Mouse (Mus musculus): Measurements from ENCODE around the gene Ctnna3.

Gene Ctnna3

DNA sequence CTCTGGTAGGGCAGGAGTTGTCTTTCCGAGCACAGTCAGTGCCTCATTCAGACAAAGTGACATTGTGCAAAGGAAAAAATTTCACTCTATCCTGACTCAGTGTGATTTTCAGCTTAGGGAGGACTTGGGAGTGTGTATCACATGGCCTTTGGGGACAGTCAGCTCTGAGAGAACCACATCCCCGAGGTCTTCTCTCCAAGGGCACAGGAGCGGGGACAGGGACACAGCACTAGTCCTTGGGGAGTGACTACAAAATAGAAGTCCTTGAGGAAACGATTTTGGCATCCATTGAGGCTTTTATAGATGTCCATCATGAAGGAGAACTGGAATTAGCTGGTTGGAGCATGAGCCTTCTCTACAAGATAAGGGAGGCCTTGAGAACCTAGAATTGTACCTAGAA is 259.8 kb downstream of the Ctnna3 start:
- DNase-seq (ENCODE audit: low spot score in 2 of 2): no peak

DNA sequence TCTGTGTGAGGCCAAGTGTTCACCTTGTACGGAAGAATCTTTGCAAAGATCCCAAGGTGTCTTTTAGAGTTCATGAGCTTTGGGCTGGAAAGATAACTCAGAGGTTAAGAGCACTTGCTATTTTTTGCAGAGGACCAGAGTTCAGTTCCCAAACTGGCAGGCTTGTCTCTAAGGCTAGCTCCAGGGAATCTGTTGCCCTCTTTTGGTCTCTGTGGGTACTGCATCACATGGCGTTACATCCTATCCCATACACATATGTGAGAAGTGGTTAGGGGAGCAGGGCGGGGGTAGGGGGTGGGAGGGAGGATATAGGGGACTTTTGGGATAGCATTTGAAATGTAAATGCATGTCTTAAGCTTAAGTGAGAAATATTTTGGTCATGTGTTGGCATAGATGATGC is 262.1 kb downstream of the Ctnna3 start:
- DNase-seq (ENCODE audit: low spot score in 2 of 2): no peak

DNA sequence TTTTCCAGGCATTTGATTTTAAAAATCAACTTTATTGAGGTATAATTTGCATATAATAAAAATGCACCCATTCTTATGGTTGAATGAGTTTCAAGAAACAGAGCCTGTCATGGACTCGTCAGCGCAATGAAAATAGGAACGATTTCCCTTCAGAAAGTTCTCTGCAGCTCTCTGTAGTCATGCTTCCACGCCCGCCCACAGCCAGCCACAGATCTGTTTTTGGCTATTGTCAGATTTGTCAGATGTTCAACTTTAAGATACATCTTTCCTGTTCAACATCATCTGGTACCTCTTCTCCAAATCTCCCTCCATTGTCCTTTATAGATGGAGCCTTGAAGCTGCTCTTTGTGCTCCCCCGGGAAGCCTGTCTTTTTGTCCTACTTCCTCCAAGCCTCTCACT is 280.3 kb downstream of the Ctnna3 start:
- no peak for DNase-seq (ENCODE audit: low spot score in 2 of 2)

DNA sequence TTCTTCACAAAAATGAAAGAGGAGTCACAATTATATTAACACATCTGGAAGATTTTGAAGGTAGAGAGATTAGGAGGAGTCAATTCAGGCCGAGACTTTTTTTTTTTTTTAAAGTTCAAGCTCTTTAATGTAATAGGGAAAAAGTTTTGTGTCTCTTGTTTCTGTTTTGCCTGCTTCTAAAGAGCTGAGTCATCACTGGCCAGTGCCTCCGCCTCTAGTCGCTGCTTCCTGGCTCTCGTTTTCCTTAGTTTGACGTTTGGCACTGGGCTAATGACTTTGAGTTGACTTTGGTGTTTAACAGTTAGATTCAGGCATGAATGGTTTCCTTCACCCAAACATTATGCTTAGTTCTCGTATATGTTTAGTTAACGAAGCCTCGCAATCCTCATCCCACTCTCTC is 282.6 kb downstream of the Ctnna3 start:
- no peak for DNase-seq (ENCODE audit: low spot score in 2 of 2)

DNA sequence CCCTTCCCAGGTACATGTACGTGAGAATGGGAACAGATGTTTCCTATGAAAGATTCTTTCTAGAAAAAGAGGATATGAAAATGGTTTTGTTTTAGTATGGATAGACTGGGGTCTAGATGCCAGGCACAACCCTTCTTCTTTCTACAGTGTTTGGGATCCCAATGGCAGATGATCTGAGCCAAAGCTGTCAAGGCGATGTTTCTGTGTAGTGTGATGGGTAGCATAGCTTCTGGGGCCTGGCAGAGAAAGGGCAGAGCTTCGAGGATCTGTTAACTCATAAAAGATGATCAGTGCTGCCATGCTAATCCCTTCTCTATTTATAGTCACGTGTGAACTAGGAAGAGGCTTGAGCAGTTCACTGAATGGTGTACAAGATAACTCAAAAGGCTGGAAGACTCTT is 284.3 kb downstream of the Ctnna3 start:
- no peak for DNase-seq (ENCODE audit: low spot score in 2 of 2)

DNA sequence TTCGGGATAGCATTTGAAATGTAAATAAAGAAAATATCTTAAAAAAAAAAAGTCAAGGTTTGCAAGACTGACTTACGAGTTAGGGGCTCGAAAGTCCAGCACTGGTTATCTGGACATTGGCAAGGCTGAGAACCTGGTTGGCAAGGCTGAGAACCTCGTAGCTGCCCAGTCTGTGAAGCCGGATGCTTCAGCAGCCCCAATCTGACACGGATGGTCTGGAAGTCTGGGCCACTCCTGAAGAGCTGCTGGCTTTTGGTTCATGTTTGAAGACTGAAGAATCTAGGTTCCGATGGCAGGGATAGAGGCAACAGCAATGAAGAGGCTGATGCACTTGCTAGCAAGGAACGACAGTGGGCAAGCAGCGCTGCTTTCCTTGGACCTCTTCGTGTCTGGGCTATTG is 339.0 kb downstream of the Ctnna3 start:
- no peak for DNase-seq (ENCODE audit: low spot score in 2 of 2)

DNA sequence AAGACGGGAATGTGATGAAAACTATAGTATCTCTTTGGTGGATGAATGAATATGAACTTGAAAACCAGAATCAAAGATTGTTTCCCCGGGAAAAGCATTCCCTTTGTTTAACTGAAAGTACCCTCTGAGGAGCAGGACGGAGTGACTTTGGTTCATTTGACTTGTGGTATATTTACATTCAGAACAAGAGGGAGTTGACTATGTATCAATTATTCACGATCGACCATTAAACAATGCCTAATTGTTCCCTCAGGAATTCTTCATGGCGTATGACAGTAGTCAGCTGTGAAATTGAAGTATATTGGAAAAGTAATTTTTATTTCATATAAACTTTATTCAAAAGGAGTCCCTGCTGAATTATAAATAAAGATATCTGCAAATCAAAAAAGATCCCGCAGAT is 341.8 kb downstream of the Ctnna3 start:
- DNase-seq (ENCODE audit: low spot score in 2 of 2): no peak

DNA sequence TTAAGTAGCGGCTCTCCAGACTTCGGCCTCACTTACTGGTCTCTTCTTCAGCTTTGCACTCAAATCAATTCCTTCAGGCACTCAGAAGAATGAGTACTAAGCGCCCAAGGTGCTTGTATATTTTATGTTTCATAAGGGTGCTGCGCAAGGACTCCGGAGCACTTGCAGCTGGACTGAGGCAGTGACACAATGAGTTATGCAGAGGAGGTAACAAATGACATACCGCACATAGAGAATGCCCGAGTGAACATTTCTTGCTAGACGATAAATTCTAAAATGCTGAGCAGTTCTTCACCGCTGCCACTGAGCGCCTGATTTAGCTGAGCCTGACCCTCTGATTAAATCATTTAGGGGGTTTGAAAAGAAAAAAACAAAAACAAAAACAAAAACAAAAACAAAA is 342.2 kb downstream of the Ctnna3 start:
- DNase-seq (ENCODE audit: low spot score in 2 of 2): no peak

DNA sequence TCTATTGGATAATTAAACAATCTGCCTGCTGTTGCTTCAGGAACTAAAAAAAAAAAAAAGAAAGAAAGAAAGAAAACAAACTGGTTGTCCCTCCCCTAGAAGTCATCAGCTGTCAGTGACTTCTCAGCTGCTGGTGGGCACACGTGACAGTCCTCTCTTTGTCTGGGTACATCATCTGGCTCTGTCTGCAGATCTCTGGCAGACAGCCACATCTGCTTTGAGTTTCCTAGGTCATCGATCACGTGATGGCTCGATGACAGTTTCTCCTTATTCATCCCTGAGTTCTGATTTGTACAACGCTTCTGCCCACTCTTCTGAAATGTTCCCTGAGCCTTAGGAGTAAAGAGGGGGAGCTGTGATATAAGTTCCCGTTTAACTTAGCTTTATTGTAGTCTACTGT is 352.1 kb downstream of the Ctnna3 start:
- DNase-seq (ENCODE audit: low spot score in 2 of 2): no peak

DNA sequence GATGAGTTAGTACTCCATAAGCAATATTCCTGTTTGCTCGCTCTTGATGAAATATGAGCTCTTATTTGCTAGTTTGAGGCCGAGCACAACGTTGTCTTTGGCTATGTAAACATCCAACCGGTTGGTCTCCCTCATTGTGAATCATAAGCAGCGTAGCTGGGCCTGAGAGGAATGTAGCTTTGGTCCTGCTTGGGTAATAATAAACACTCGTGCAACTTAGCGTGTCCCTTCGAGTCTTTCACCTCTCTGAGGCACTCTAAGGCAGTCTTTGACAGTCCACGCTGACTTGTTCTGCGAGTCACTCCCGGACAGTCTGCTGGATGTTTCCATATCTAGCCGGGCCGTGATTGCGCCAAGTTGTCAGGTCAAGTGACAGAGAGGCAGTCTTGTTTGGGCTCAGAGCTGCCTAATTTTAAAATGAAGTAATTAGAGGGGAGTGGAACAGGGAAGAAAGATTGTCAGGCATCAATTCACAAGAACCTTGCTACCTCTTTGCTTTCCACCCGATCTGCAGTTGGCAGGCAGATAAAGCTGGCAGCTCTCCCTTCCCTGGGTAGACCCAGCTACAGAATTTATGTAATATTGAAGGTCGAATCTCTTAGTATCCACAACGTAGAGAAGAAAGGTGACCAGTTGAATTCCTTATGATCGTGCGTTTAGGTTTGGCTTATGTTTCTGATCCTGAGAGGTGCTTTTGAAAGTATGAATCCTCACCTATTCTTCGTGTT is 355.1 kb downstream of the Ctnna3 start:
- DNase-seq (ENCODE audit: low spot score in 2 of 2): no peak

DNA sequence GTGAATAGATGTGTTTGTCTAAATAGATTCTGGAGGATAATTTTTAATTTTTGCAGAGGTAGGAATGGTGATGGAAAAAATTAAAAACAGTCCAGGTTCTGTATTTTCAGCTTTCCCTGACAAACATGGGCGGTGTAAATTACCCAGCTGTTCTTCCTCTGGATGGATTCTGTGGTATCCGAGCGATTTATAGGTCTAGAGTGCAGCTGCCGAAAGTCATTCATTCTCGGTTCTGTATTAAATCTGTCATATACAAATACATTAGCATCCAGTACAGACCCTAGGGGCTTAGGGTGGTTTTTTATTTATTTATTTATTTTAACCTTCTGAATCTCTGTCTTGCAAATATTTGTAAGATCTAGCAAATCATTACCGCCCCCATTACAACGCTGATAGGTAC is 356.5 kb downstream of the Ctnna3 start:
- no peak for DNase-seq (ENCODE audit: low spot score in 2 of 2)

DNA sequence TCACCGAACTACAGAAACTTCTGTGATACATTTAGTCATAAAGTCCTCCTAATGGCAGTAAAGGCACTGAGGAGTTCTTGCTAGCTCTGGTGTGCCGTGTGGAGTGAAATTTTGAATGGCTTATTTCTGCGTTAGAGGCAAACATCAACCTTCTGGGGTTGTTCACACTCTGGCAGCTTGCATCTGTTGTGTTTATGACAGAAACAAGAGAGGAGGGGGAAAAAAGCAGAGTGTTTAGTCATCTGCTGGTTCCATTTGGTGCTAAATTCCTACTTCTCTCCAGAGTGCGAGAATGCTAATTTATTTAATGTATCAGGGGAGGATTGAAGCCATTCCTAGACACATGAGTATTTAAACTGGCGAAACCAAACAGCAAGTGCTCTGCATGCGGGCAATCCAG is 374.0 kb downstream of the Ctnna3 start:
- DNase-seq (ENCODE audit: low spot score in 2 of 2): no peak

DNA sequence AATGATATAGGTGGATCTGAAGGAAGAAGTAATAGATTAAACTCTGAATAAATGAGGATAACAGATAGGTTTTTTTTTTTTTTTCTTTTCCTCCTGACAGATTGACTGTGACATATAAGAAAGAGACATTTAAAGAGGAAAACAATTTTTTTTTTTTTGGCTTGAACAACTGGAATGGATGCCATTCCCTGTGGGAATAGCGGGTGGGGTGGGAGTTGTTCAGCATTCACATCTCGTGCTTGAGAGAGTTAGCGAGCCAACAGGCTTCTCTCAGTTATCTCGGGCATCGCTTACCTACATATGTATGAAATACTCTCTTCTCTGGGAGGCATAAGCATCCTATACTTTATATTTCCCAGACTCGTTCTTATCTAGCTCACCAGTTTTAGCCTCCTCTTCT is 375.7 kb downstream of the Ctnna3 start:
- DNase-seq (ENCODE audit: low spot score in 2 of 2): no peak

DNA sequence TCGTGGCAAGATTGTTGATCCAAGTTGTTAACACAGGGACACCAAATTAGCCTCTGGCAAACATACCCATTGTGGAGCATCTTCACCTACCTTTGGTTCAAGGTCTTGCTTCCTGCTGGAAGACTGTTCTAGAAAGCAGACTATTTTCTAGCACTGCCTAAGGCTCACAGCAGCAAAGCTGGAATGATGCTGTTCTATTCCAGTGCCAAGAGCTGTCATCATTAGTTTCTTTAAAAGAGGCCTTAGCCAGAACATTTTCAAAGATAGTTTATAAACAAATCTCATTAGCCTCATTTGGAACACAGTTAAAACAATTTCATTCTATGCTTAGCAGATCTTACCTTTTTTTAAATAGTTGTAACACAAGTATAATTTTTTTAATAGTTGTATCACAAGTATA is 376.4 kb downstream of the Ctnna3 start:
- no peak for DNase-seq (ENCODE audit: low spot score in 2 of 2)

DNA sequence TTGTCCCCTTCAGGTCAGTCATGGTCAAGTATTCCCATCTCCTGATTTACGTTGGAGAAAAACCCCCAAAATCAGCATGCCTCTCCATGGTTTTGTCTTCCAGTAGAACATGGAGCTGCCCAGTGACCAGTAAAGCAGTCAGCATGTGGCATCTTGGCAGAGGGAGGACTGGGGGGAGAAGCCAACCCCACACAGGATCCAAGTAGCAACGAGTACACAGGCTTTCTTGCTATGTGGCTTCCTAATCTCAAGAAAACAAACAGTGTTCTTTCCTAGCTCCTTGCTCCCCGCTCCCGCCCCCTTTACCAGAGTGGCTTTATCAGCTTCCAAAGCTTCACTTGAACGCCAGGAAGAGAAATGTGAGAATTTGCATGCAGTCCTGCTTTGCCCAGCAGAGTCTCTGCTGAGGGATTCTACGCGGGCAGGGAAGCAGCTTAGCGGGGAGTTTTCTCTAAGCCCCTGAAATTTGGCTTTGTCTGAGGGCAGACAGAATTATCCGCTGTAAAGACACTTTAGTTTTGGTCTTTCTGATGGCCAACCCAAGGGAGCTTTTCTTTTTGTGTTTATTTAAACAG is 380.2 kb downstream of the Ctnna3 start:
- no peak for DNase-seq (ENCODE audit: low spot score in 2 of 2)

DNA sequence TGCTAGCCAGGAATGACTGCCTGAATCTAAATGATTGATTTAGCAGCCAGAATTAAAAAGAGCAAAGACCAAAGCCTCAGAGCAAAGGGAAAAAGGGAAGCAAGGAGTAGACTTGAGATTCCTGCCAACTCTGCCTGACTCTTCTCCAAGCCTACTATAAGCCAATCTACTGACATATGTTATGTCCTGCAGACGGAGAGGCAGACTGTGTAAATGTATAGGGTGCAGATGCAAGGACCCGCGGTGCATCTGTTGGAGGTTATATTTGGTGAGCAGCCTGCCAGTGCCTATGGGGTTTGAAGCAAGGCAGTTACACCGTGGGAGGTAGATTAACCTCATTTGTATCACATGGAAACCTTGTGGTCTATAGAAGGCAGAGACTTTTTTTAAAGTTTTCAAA is 409.1 kb downstream of the Ctnna3 start:
- no peak for DNase-seq (ENCODE audit: low spot score in 2 of 2)

DNA sequence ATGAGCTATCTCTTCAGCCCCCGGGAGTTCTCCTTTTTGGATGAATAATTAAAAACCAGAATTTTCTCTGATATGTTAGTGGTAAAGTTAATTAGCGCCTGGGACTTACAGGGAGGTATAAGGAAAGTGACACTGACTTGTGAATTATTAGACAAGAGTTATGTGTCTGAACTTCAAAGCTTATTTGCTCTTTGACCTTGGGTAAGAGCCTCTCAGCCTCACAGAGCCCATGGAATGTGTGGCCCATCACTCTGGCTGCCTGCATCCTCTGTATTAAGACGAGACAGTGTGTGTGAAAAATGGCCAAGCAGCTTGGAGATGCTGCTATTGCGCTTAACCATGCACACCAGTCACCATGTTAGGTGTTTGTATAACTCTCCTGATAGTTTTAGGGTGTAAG is 422.0 kb downstream of the Ctnna3 start:
- DNase-seq (ENCODE audit: low spot score in 2 of 2): no peak

DNA sequence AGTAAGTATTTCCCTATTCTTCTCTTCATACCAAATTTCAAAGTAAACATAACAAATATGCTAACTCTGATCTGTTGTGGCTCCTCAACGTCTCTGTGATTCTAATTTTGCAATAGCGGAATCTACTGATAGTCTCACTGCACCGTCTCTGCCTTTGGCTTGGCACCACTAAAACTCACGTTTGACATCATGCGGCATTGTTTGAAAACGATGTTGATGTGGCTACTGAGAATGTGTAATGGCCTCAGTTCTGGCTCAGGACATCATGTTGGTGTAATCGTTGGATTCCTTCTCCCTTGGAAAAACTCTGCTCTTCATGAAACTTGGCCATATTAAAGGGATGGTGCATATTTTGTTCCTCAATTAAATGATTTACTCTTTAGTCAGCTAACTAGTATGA is 439.2 kb downstream of the Ctnna3 start:
- no peak for DNase-seq (ENCODE audit: low spot score in 2 of 2)

DNA sequence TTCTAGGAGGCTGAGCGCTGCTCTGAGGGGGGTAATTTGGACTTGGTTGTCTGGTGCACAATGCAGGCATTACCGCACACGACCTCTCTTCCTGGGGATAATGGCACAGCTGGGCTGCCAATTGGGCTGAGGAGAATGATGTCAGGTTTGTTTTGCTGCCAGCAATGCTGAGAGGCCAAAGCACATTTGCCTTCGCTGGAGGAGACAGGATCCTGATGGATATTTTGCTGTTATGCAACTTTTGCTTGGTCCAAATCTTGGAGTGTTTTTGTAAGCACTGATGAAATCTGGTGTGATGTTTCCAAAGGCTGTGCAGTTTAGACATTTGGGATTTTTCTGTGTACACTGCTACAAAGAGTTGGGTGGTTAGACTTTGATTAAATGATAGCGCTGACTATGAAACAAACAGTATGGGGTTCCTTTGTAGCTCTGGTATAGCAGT is 450.6 kb downstream of the Ctnna3 start:
- DNase-seq (ENCODE audit: low spot score in 2 of 2): no peak

DNA sequence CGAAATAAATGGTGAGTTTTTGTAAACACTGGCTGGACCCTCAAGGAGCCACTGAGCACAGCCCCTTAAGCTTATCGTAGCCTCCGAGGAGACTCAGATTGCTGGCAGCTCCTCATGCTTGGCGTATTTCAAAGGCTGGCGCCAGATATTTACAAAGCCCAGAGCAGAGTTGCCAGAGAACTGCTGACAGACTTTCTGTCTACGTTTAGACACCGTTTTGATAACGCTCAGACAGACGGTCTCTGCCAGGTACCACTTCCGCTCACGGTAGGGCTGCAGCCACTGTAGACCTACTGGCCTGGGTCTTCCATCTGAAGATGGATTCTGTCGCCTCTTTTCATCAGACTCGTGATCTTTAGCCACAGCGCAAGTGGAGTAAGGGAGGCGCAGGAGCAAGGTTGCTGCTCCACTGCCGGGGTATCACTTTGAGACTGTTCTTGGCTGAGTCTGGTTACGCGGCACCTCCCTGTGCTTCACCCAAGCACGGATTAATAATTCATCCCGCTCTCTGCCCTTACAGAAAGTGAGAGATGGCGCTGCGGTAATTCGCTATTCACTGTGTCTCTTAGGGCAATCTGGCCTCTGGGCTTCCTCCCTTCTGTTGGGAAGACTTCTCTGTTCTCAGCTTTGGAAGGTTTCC is 456.7 kb downstream of the Ctnna3 start:
- DNase-seq (ENCODE audit: low spot score in 2 of 2): no peak

DNA sequence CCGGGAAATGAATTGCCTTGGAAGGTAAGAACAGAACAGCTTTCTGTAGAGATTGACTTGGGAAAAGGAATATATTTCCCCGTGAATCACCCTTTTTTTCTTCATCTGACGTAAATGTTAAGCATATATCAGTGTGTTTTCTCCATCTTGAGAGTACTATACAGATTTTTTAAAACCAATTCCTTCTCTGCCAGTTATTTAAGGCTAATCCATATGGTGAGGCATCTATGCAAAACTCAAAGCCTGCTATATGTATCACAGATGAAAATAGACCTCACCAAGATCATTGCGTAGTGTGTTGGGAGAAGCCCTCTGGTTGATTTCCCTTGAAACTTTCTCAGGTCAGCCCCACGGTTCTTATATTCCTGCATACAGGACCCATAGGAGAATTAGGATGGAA is 464.7 kb downstream of the Ctnna3 start:
- no peak for DNase-seq (ENCODE audit: low spot score in 2 of 2)

DNA sequence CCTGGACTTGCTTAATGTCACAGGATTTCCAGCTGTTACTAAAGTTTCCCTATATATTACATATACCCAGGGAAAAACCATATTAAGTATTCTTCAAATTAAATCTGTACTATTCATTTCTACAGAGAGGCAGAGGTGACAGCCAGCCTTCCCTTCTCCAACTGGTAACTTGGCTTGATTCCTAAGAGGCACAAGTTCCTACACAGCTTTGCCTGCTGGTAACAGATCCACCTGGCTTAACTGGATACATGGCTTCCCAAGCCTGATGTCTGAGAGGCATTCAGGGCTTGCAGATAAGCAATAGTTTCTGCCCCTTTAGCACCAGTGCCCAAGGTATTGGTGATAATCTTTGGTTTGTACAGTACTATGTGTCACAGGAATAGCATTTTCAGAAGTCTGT is 470.0 kb downstream of the Ctnna3 start:
- no peak for DNase-seq (ENCODE audit: low spot score in 2 of 2)

DNA sequence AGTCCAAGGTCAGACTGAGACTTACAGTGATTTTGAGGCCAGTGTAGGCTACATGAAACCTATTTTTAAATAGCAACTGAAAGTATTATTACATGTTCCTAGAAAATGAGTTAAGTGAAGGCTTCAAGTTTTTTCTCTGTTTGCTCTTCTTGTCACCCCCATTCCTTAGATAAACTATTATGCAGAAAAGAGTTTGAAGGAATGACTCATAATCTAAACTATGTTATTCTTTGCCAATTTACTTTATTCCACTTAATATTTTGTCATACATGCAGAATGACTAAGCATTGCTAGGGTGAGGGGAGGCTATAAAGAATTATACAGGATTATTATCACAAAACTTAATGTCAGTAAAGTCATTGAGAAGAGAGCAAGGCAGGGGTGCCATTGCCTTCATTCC is 479.0 kb downstream of the Ctnna3 start:
- DNase-seq (ENCODE audit: low spot score in 2 of 2): no peak

DNA sequence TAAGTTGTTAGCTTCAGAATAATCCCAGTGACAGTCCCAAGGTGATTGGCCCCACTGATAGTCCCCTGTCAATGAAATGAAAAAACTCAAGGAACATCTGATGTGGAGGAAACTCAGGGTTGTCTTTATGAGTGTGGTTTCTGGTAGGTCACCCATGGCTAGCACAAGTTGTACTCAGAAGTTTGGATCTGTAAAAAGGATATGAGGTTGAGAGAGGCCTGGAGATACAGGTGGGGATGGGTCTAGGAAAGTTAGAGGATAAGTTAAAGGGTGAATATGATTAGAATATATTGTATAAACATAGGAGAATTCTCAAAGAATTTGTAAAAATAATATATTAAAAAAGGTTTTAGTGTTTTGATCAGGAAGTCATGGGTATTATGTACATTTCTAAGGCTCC is 497.4 kb downstream of the Ctnna3 start, which contains the start of gene Gm10118:
Gm10118 (minus strand) TSS at position 101 of the 400 bp plus-strand sequence.
- DNase-seq (ENCODE audit: low spot score in 2 of 2): no peak

Measured in natural killer cell, adult 2 months (primary cell).